8 mouse cellular contexts compared by ENCODE assay signal in the genomic region with DNA sequence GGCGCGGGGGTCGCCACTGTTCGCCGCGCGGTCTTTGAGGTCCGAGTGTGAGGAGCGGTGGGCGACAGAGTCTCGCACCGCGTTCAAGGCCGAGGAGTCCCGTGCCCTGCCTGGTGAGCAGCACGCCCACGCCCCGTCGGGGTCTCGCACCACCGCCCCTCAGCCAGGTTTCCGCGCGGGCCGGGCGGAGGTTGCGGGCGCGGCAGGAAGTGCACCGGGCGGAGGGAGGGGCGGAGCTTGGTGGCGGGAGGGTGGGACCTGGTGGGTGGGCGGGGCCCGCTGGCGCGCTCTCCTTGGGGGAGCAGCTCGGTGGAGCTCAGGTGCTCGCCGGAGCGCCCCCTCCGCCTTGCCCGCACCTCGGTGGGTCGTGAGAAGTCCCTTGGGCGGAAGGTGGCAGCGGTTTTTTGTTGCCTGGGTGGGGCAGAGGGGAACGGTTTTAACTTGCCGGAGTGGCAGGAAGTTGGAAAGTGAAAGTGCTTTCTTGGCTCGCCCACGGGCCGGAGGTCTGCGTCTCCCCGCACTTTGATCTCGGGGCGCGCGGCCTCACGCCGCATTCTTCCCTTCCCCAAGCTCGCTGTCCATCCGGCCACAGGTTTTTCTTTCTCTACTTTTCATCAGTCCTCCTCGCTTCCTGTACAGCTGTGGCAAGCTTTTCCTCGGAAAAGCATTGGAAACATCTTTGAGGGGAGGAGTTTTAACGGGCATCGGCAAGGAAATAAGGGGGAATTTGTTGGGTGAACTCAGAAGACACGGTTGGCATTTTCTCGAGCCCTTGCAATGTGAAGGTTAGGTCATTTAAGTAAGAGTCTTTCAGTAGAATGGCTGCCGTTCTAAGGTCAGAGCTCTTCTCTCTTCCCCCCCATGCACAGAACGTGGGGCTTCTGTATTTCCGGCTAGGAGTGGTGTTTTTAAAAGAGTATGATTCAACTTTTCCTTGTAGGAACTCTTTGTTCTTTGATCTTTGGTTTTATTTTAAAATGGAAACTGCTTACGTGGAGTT. TPM values are rescaled to one million over a fixed set of nuclear protein-coding genes. Genes with fewer than 3 reads are reported as not detected.
DNase-seq lines count a peak whose midpoint lies in the region; ATAC-seq and TF ChIP-seq lines count a peak whose summit lies in the region.

No protein-coding gene starts in this region.

- DNase-seq in Muller cell, postnatal 12 days (ENCODE audit: inconsistent ontology term), result peak; percentile 96
- DNase-seq in cerebellum, adult 9-10 months, result peak; percentile 68
- peak; percentile 90 for DNase-seq in hindbrain, embryonic 11.5 days (ENCODE audit: low spot score)
- DNase-seq in layer of hippocampus, postnatal 10 days (ENCODE audit: low spot score in 2 of 2), result peak; percentile 80 to 88
- DNase-seq in lung, postnatal 0 days (ENCODE audit: low spot score), result peak; percentile 93
- DNase-seq in ovary, postnatal 10 days (ENCODE audit: low spot score), result peak; percentile 80
- DNase-seq in thymus, postnatal 0 days (ENCODE audit: low spot score), result peak; percentile 97

- peak; percentile 74 for ATAC-seq in frontal cortex, adult (ENCODE audit: low TSS enrichment)
- peak; percentile 93 for ATAC-seq in hindbrain, embryonic 11.5 days (ENCODE audit: low FRiP score)
- ATAC-seq in lung, postnatal 0 days, result peak; percentile 89

- peak; percentile 35; the same call in 1 of the 2 replicates for TF ChIP-seq EP300 in lung, postnatal 0 days (IDR thresholded peaks at IDR 0.05)

- no peak; the same call in 1 of the 2 replicates for TF ChIP-seq CTCF in lung, postnatal 0 days (IDR thresholded peaks at IDR 0.05)

- no peaks in the 10 kb centered on the region for H3K36me3 ChIP-seq in hindbrain, embryonic 11.5 days (ENCODE audit: control insufficient read depth, insufficient read depth, low read length)
- H3K36me3 ChIP-seq in lung, postnatal 0 days (ENCODE audit: insufficient read depth, low read length), result no peaks in the 10 kb centered on the region

- H3K9ac ChIP-seq in hindbrain, embryonic 11.5 days (ENCODE audit: low read depth, low read length), result peak overlapping the region; percentile 97
- peak overlapping the region; percentile 94 for H3K9ac ChIP-seq in lung, postnatal 0 days (replicated peaks; ENCODE audit: low read depth)

- no peaks in the 10 kb centered on the region for H3K9me3 ChIP-seq in hindbrain, embryonic 11.5 days (ENCODE audit: control insufficient read depth, low read length)
- no peaks in the 10 kb centered on the region for H3K9me3 ChIP-seq in lung, postnatal 0 days (ENCODE audit: low read length)

- no peaks in the 10 kb centered on the region; the same call in 1 of the 2 replicates for H3K4me1 ChIP-seq in hindbrain, embryonic 11.5 days (replicated peaks; ENCODE audit: control insufficient read depth, insufficient read depth, low read length)
- peaks cover 13% of the 10 kb centered on the region; the same call in 1 of the 2 replicates for H3K4me1 ChIP-seq in lung, postnatal 0 days (ENCODE audit: insufficient read depth, low read depth, low read length)

- H3K4me2 ChIP-seq in hindbrain, embryonic 11.5 days (replicated peaks; ENCODE audit: low read depth, low read length), result peak overlapping the region; percentile 81
- peak overlapping the region; percentile 77 for H3K4me2 ChIP-seq in lung, postnatal 0 days (replicated peaks; ENCODE audit: low read depth, low read length)

- no peaks in the 10 kb centered on the region for H3K27me3 ChIP-seq in hindbrain, embryonic 11.5 days (ENCODE audit: control insufficient read depth, insufficient read depth, low read length)
- H3K27me3 ChIP-seq in lung, postnatal 0 days (replicated peaks; ENCODE audit: insufficient read depth, low read length), result no peaks in the 10 kb centered on the region

- H3K4me3 ChIP-seq in hindbrain, embryonic 11.5 days (ENCODE audit: low read depth, low read length), result peak overlapping the region; percentile 93
- peak overlapping the region; percentile 90 for H3K4me3 ChIP-seq in lung, postnatal 0 days (ENCODE audit: low read depth, low read length)

- WGBS in hindbrain, embryonic 11.5 days, result 1% methylated on average over 62 of the region's 72 CpGs
- WGBS in lung, postnatal 0 days, result under 1% methylated on average over 51 of the region's 72 CpGs

- H3K27ac ChIP-seq in hindbrain, embryonic 11.5 days (ENCODE audit: low read depth, low read length), result peak overlapping the region; percentile 92
- peak overlapping the region; percentile 100 for H3K27ac ChIP-seq in lung, postnatal 0 days (ENCODE audit: low read length)

RNA-seq across cellular contexts. Expression of gene Elk4, which starts 0.7 kb away (rescaled TPM):
- polyA plus RNA-seq in hindbrain, embryonic 11.5 days (2014; fragmentation: Nextera tagmentation; extraction: Ambion mirVana), result 21.1 and 22.6 TPM in 2 replicates
- total RNA-seq in layer of hippocampus, postnatal 10 days (2021), result 10 to 100 TPM; 60.1 to 61.6 TPM
- polyA plus RNA-seq in lung, postnatal 0 days (2015; fragmentation: Nextera tagmentation; extraction: Ambion mirVana), result 26.3 and 28.0 TPM in 2 replicates
- 43.2 and 56.0 TPM in 2 replicates for polyA plus RNA-seq in thymus, postnatal 0 days (2015; fragmentation: Nextera tagmentation; extraction: Ambion mirVana)

RNA-seq across cellular contexts. Expression of gene Slc45a3, which starts 45.4 kb away (rescaled TPM):
- polyA plus RNA-seq in hindbrain, embryonic 11.5 days (2014; fragmentation: Nextera tagmentation; extraction: Ambion mirVana), result 7.5 and 8.4 TPM in 2 replicates
- total RNA-seq in layer of hippocampus, postnatal 10 days (2021), result under 1 TPM; 0.13 to 0.48 TPM
- polyA plus RNA-seq in lung, postnatal 0 days (2015; fragmentation: Nextera tagmentation; extraction: Ambion mirVana), result 5.7 and 6.9 TPM in 2 replicates
- 2.7 and 3.0 TPM in 2 replicates for polyA plus RNA-seq in thymus, postnatal 0 days (2015; fragmentation: Nextera tagmentation; extraction: Ambion mirVana)

RNA-seq across cellular contexts. Expression of gene Mfsd4a, which starts 59.7 kb away (rescaled TPM):
- 9.2 and 11.0 TPM in 2 replicates for polyA plus RNA-seq in hindbrain, embryonic 11.5 days (2014; fragmentation: Nextera tagmentation; extraction: Ambion mirVana)
- total RNA-seq in layer of hippocampus, postnatal 10 days (2021), result 10 to 100 TPM; 32.1 to 33.6 TPM
- polyA plus RNA-seq in lung, postnatal 0 days (2015; fragmentation: Nextera tagmentation; extraction: Ambion mirVana), result 7.5 and 8.4 TPM in 2 replicates
- polyA plus RNA-seq in thymus, postnatal 0 days (2015; fragmentation: Nextera tagmentation; extraction: Ambion mirVana), result 15.0 and 17.1 TPM in 2 replicates

Comparison
In these comparisons a context has a peak if more than half of its experiments do, and no peak if none do; other contexts are left out.
1. Peak in every context shown above with its lines: DNase-seq, ATAC-seq, H3K4me3 ChIP-seq and H3K27ac ChIP-seq.